Mouse (Mus musculus) kidney, adult 8-10 months (tissue): ENCODE results near the gene Flrt3.

ENCODE experiments used
- DNase-seq, 2 experiments: peaks; one replicate each; pipeline ENCODE4 v3.0.0; 2022

The Flrt3 gene

DNA sequence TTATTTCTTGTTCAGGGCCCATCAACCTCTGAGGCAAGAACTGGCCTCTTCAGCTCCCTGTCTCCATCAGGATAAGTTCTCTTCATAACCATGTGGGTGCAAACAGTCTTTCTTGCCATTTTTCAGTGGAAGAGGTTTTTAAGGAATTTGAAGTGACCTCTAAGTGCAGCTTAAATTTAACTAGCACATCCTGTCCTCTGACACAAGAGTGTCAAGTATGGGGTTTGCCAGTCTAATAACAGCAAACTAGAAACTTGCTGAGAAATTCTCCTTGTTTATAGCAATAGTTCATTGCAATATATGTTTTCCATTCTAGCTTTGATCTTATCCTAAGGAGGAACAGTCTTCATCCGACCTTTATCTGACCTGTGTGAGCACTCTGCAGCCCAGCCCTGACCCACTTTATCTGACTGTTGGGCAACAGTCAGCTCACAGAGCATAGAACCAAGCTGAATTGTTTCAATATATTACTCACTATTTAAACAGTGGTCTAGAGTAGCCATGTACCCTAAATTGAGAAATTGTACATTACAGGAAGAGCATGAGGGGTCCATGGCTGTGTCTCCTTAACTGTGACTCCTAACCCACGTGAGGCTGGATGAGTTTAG lies 49.4 kb downstream of the Flrt3 start:
- DNase-seq = no peak

DNA sequence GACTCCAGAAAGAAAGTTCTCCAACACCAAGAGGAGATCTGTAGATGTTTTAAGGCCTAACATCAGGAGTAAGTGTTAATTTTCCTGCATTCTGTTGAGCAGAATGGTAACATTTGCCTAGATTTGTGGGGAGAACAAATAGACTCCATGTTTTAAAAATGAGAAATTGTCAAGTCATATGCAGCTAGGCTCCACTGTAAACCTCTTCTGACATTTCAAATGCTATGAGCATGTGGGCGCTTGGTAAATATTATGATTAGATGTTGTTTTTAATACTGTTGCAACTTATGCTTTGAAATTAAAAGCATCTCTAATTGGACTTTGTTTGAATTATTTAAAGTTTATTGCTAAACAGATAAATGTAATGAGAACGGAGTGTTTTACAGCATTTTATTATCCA lies 55.8 kb downstream of the Flrt3 start:
- DNase-seq = no peak
